Mouse (Mus musculus): ENCODE data around the gene Exoc4. TPM values are rescaled to one million over a fixed set of nuclear protein-coding genes. Genes with fewer than 3 reads are reported as not detected.

The Exoc4 gene
- total RNA-seq, 1 experiment from 2014 or later: 80.9 TPM

GRCm38 (mm10) chr6:33690601-33691000, 441.7 kb downstream of the Exoc4 start:
- no peak for ATAC-seq (replicated peaks in 1 of 2; ENCODE audit: insufficient read depth in 1 of 2, low FRiP score in 2 of 2, low TSS enrichment in 1 of 2, low read depth in 1 of 2, poor library complexity in 2 of 2, severe bottlenecking in 2 of 2)

- no peak for ATAC-seq (replicated peaks in 1 of 2; ENCODE audit: insufficient read depth in 1 of 2, low FRiP score in 2 of 2, low TSS enrichment in 1 of 2, low read depth in 1 of 2, poor library complexity in 2 of 2, severe bottlenecking in 2 of 2)
Observed at GRCm38 (mm10) chr6:33696976-33697375, 448.1 kb downstream of the Exoc4 start.

GRCm38 (mm10) chr6:33708907-33709306, 460.0 kb downstream of the Exoc4 start:
- ATAC-seq (replicated peaks in 1 of 2; ENCODE audit: insufficient read depth in 1 of 2, low FRiP score in 2 of 2, low TSS enrichment in 1 of 2, low read depth in 1 of 2, poor library complexity in 2 of 2, severe bottlenecking in 2 of 2): no peak

- ATAC-seq (replicated peaks in 1 of 2; ENCODE audit: insufficient read depth in 1 of 2, low FRiP score in 2 of 2, low TSS enrichment in 1 of 2, low read depth in 1 of 2, poor library complexity in 2 of 2, severe bottlenecking in 2 of 2): no peak
Observed at GRCm38 (mm10) chr6:33709340-33709739, 460.5 kb downstream of the Exoc4 start.

DNA sequence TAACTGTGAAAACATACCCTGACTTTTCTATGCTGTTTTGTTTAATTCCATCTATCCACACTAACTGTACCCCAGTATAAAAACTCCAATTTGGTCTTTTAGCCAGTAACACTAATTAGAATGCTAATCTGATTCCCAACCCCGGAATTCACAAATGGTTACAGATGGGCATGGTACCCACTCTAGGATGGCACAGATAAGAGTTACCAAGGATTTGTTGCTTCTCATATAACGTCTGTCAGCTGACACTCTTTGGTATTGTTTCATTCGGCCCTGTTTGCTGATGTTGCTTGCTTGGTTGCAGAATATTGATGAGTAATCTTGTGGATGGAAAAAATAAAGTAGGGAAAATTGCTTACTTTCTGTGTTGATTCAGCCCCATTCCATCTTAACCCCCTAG, 462.9 kb downstream of the Exoc4 start:
- ATAC-seq (replicated peaks in 1 of 2; ENCODE audit: insufficient read depth in 1 of 2, low FRiP score in 2 of 2, low TSS enrichment in 1 of 2, low read depth in 1 of 2, poor library complexity in 2 of 2, severe bottlenecking in 2 of 2): no peak

DNA sequence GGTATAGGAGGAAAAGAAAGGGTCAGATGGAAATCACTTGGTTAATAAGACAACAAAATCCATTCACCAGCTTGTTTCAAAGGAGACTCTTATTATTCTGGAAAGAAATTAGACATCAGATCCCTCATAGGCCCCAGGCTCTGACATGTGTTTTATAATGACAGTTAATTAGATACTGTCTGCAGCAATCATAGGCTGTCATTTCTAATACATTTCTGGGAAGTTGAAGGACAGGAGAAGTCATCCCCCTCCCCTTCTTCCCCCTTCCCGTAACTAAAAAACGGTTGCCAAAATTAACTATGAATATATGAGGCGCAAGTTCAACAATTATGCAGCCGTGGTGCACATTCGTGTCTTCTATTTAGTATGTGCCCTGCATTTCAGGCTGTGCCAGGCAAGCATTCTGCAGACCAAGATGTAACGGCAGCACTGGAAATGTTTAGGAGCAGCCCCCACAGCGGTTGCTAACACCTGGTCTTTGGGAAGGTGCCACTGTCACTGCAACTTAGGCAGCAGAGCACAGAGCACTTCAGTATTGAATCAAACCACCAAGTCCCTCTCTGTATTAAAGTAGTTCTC, 463.7 kb downstream of the Exoc4 start:
- ATAC-seq (replicated peaks in 1 of 2; ENCODE audit: insufficient read depth in 1 of 2, low FRiP score in 2 of 2, low TSS enrichment in 1 of 2, low read depth in 1 of 2, poor library complexity in 2 of 2, severe bottlenecking in 2 of 2): no peak

- ATAC-seq (replicated peaks in 1 of 2; ENCODE audit: insufficient read depth in 1 of 2, low FRiP score in 2 of 2, low TSS enrichment in 1 of 2, low read depth in 1 of 2, poor library complexity in 2 of 2, severe bottlenecking in 2 of 2): no peak
Observed at GRCm38 (mm10) chr6:33716254-33716965, 467.5 kb downstream of the Exoc4 start.

- ATAC-seq (replicated peaks in 1 of 2; ENCODE audit: insufficient read depth in 1 of 2, low FRiP score in 2 of 2, low TSS enrichment in 1 of 2, low read depth in 1 of 2, poor library complexity in 2 of 2, severe bottlenecking in 2 of 2): no peak
Observed at GRCm38 (mm10) chr6:33721166-33721565, 472.3 kb downstream of the Exoc4 start.

DNA sequence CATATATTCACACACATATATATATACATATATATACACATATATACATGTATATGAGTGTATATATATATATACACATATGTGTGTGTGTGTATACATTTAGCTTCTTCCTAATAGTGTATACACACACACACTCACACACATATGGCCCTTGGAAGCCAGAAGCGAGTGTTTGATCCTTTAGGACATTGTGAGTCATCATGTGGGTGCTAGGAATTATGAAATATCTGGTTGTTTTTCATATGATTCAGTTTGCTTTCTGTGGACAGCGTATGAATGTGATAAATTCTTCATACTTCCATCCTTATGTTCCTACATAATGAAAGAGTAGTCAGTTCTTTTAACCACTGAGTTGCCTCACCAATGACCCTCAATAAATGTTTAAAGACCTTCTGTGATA, 473.9 kb downstream of the Exoc4 start:
- no peak for ATAC-seq (replicated peaks in 1 of 2; ENCODE audit: insufficient read depth in 1 of 2, low FRiP score in 2 of 2, low TSS enrichment in 1 of 2, low read depth in 1 of 2, poor library complexity in 2 of 2, severe bottlenecking in 2 of 2)

DNA sequence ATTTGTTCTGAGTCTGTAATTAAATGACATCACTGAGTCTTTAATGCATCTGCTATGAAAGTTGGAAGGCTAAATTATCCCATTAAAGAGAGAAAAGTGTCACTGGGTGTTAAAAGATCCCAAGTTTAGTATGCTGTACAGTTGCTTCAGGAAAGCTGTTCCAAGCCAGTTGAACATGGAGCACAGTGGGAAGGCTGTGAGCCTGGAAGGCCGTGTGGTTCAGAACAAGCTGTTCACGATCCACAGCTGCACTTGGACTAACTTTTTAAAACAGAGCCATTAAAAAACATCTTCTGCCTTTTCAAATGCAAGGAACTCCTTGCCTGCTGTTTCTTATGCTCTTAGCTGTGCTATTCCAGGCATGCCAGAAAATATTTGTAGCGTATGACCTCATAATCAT, 475.7 kb downstream of the Exoc4 start:
- no peak for ATAC-seq (replicated peaks in 1 of 2; ENCODE audit: insufficient read depth in 1 of 2, low FRiP score in 2 of 2, low TSS enrichment in 1 of 2, low read depth in 1 of 2, poor library complexity in 2 of 2, severe bottlenecking in 2 of 2)

- ATAC-seq (replicated peaks in 1 of 2; ENCODE audit: insufficient read depth in 1 of 2, low FRiP score in 2 of 2, low TSS enrichment in 1 of 2, low read depth in 1 of 2, poor library complexity in 2 of 2, severe bottlenecking in 2 of 2): no peak
Observed at GRCm38 (mm10) chr6:33727271-33727670, 478.4 kb downstream of the Exoc4 start.

- ATAC-seq (replicated peaks in 1 of 2; ENCODE audit: insufficient read depth in 1 of 2, low FRiP score in 2 of 2, low TSS enrichment in 1 of 2, low read depth in 1 of 2, poor library complexity in 2 of 2, severe bottlenecking in 2 of 2): no peak
Observed at GRCm38 (mm10) chr6:33732214-33732613, 483.3 kb downstream of the Exoc4 start.

DNA sequence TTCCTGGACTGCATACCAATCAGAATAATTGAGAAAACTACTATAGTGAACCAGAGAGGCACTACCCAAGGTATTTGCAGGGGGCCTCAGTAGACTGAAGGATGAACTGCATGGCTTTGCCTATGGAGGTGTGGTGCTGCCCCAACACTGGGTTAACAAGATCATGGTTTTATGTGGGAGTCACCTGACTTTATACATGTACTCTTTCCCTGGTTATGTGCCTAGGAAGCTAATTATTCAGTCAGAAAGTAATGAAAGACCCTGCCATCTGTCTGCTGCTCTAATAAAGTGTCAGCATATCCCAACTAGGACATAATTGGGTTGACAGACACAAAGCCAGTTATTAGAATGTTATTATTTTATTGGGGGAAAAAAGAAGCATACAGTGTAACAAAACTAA, 484.7 kb downstream of the Exoc4 start:
- no peak for ATAC-seq (replicated peaks in 1 of 2; ENCODE audit: insufficient read depth in 1 of 2, low FRiP score in 2 of 2, low TSS enrichment in 1 of 2, low read depth in 1 of 2, poor library complexity in 2 of 2, severe bottlenecking in 2 of 2)

DNA sequence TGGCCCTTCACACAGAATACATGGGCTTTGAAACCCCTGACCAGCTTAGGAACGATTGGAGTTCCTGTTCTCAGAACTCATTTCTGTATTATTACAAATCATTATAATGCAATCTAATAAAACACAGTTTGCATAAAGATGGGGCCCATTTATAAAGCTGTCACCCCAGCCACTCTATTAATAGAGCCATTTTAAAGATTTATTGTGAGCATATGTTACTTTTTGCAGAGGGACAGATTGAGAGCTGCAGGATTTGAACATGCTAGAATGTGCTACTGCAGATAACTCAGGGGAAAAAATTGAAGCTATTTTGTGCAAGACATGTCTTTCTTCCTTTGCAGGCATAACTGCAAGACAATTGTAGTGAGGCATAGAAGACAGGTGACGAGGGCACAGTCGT, 485.1 kb downstream of the Exoc4 start:
- ATAC-seq (replicated peaks in 1 of 2; ENCODE audit: insufficient read depth in 1 of 2, low FRiP score in 2 of 2, low TSS enrichment in 1 of 2, low read depth in 1 of 2, poor library complexity in 2 of 2, severe bottlenecking in 2 of 2): no peak

GRCm38 (mm10) chr6:33738857-33739291, 490.0 kb downstream of the Exoc4 start:
- no peak for ATAC-seq (replicated peaks in 1 of 2; ENCODE audit: insufficient read depth in 1 of 2, low FRiP score in 2 of 2, low TSS enrichment in 1 of 2, low read depth in 1 of 2, poor library complexity in 2 of 2, severe bottlenecking in 2 of 2)

DNA sequence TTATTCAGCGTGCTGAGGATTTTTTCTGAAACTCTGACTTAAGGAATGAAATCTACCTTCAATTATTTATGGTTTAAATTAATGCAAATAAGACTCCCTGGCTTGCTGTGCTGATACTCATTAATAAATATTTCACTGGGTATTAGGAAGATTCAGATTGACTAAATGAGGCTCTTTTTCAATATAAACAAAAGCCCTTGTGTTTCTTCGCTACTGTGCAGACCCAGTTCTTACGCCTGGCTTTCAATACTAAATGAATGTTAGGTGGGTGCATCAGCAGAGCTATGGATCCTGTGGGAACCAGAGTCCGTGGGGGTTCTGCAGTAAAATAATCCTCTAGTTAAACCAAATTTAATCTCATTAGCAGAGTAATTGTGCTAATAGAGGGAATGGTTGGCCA, 490.4 kb downstream of the Exoc4 start:
- ATAC-seq (replicated peaks in 1 of 2; ENCODE audit: insufficient read depth in 1 of 2, low FRiP score in 2 of 2, low TSS enrichment in 1 of 2, low read depth in 1 of 2, poor library complexity in 2 of 2, severe bottlenecking in 2 of 2): no peak

DNA sequence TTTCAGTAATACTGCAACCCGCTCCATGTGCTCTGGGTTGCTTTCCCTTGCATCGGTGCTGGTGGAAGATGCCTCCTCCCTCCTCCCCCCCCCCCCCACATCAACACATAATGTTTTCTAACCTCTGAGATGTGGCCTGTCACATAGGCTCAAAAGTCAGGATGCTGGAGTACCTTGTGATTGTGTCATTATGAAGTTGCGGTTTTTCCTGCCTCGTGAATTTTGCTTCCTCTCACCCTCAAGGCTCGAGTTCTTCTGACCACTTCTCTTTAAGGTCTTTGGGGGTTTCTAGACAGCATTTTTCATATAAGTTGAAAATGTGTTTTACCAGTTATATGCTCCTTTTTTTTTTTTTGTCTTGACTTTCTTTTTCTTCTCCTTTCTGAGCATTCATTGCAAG, 507.1 kb downstream of the Exoc4 start:
- ATAC-seq (replicated peaks in 1 of 2; ENCODE audit: insufficient read depth in 1 of 2, low FRiP score in 2 of 2, low TSS enrichment in 1 of 2, low read depth in 1 of 2, poor library complexity in 2 of 2, severe bottlenecking in 2 of 2): peak; percentile 22 to 71; a peak in 2 of 4 replicates

DNA sequence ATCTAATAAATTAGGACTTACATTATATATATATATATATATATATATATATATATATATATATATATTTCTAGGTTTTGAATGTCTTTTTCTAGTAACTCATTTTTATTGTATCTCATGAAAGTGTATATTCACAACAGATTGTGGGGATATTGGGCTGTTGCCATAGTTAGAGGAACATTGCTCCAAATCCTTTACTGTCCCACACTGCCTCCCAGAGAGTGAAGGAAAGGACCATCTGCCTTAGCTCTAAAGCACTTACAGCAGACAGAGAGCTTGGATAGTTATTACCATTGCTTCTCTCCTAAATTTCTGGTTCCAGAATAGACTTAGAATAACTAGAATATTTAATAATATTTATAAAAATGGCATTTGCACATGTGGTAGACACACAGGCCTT, 512.7 kb downstream of the Exoc4 start:
- no peak for ATAC-seq (replicated peaks in 1 of 2; ENCODE audit: insufficient read depth in 1 of 2, low FRiP score in 2 of 2, low TSS enrichment in 1 of 2, low read depth in 1 of 2, poor library complexity in 2 of 2, severe bottlenecking in 2 of 2)

- no peak for ATAC-seq (replicated peaks in 1 of 2; ENCODE audit: insufficient read depth in 1 of 2, low FRiP score in 2 of 2, low TSS enrichment in 1 of 2, low read depth in 1 of 2, poor library complexity in 2 of 2, severe bottlenecking in 2 of 2)
Observed at GRCm38 (mm10) chr6:33763245-33763644, 514.4 kb downstream of the Exoc4 start.

Measured in hematopoietic stem cell, adult 5-6 weeks (primary cell).